Mouse (Mus musculus): ENCODE measurements around the gene Mycbpap. TPM values are rescaled to one million over a fixed set of nuclear protein-coding genes. Genes with fewer than 3 reads are reported as not detected.

Mycbpap gene
- polyA plus RNA-seq, 1 experiment from 2014 or later, result 2.2 TPM

- H3K4me1 ChIP-seq, result peaks cover 50% of the 10 kb centered on the region
These were observed 45.8 kb downstream of the Mycbpap start for GRCm38 (mm10) chr11:94475722-94476121.

GRCm38 (mm10) chr11:94474544-94474910, 47.0 kb downstream of the Mycbpap start:
- Histone ChIP-seq H3K4me1 (peaks cover 62% of the 10 kb centered on the region), H3K27me3 (peaks cover 54% of the 10 kb centered on the region), H3K4me3 (peak overlapping the region; percentile 68), H3K9me3 (replicated peaks) (no peaks in the 10 kb centered on the region), H3K27ac (no peak overlapping the region), H3K36me3 (ENCODE audit: poor library complexity, severe bottlenecking) (no peaks in the 10 kb centered on the region), H3K4me2 (peak overlapping the region; percentile 99), H3K9ac (no peak overlapping the region)
- ATAC-seq, result no peak
- WGBS, result 3% methylated on average over 11 of the region's 11 CpGs

More at GRCm38 (mm10) chr11:94475722-94476121, 45.8 kb downstream of the Mycbpap start:
- H3K27ac ChIP-seq, result no peak overlapping the region
- no peaks in the 10 kb centered on the region for H3K36me3 ChIP-seq (ENCODE audit: poor library complexity, severe bottlenecking)
- peak overlapping the region; percentile 41; the same call in 1 of the 2 replicates for H3K9ac ChIP-seq
- H3K4me2 ChIP-seq, result peak overlapping the region; percentile 25; the same call in 1 of the 2 replicates
- no peak for ATAC-seq
- H3K27me3 ChIP-seq, result peaks cover 51% of the 10 kb centered on the region
- H3K4me3 ChIP-seq, result no peak overlapping the region
- WGBS, result 14% methylated on average over 11 of the region's 11 CpGs
- no peaks in the 10 kb centered on the region for H3K9me3 ChIP-seq (replicated peaks)

- H3K9ac ChIP-seq, result peak within 1 kb of the TSS; percentile 86
- H3K4me1 ChIP-seq, result peaks cover 68% of the 10 kb centered on the region
- peak within 1 kb of the TSS; percentile 99 for H3K4me2 ChIP-seq
- H3K27ac ChIP-seq, result peak within 1 kb of the TSS; percentile 59
- H3K9me3 ChIP-seq (replicated peaks), result no peaks in the 10 kb centered on the region
- ATAC-seq, result peak; percentile 92
- H3K4me3 ChIP-seq, result peak within 1 kb of the TSS; percentile 68
- under 1% methylated on average over 28 of the region's 71 CpGs for WGBS
- peaks cover 51% of the 10 kb centered on the region for H3K27me3 ChIP-seq
- H3K36me3 ChIP-seq (ENCODE audit: poor library complexity, severe bottlenecking), result no peaks in the 10 kb centered on the region
These were observed 47.6 kb downstream of the Mycbpap start, which contains the start of gene Cacna1g for GRCm38 (mm10) chr11:94473707-94474543. Gene Cacna1g, minus strand, starts transcription at chr11:94474198.

GRCm38 (mm10) chr11:94472916-94473706, 48.4 kb downstream of the Mycbpap start:
- no peak for ATAC-seq
- Histone ChIP-seq H3K9ac (peak overlapping the region; percentile 86), H3K4me2 (peak overlapping the region; percentile 99), H3K4me3 (peak overlapping the region; percentile 68), H3K9me3 (replicated peaks) (no peaks in the 10 kb centered on the region), H3K27me3 (peaks cover 50% of the 10 kb centered on the region), H3K4me1 (peaks cover 76% of the 10 kb centered on the region), H3K36me3 (ENCODE audit: poor library complexity, severe bottlenecking) (no peaks in the 10 kb centered on the region), H3K27ac (peak overlapping the region; percentile 59)
- WGBS, result under 1% methylated on average over 45 of the region's 52 CpGs

- Histone ChIP-seq H3K27ac (peak overlapping the region; percentile 15; the same call in 1 of the 2 replicates), H3K4me3 (peak overlapping the region; percentile 68), H3K4me1 (peaks cover 80% of the 10 kb centered on the region), H3K27me3 (peaks cover 46% of the 10 kb centered on the region), H3K4me2 (peak overlapping the region; percentile 99), H3K36me3 (ENCODE audit: poor library complexity, severe bottlenecking) (no peaks in the 10 kb centered on the region), H3K9me3 (replicated peaks) (no peaks in the 10 kb centered on the region), H3K9ac (peak overlapping the region; percentile 86)
- WGBS, result under 1% methylated on average over 15 of the region's 15 CpGs
- no peak for ATAC-seq
These were observed 49.0 kb downstream of the Mycbpap start for GRCm38 (mm10) chr11:94472585-94472915.

GRCm38 (mm10) chr11:94471740-94472584, 49.6 kb downstream of the Mycbpap start:
- H3K9ac ChIP-seq, result peak overlapping the region; percentile 86
- H3K4me2 ChIP-seq, result peak overlapping the region; percentile 99
- no peaks in the 10 kb centered on the region for H3K9me3 ChIP-seq (replicated peaks)
- peaks cover 40% of the 10 kb centered on the region for H3K27me3 ChIP-seq
- H3K4me1 ChIP-seq, result peaks cover 81% of the 10 kb centered on the region
- WGBS, result 7% methylated on average over 17 of the region's 17 CpGs
- H3K4me3 ChIP-seq, result peak overlapping the region; percentile 68
- no peak for ATAC-seq
- H3K36me3 ChIP-seq (ENCODE audit: poor library complexity, severe bottlenecking), result no peaks in the 10 kb centered on the region
- H3K27ac ChIP-seq, result peak overlapping the region; percentile 37; the same call in 1 of the 2 replicates

- Histone ChIP-seq H3K27me3 (peaks cover 26% of the 10 kb centered on the region), H3K9ac (no peak overlapping the region), H3K4me3 (no peak overlapping the region), H3K9me3 (replicated peaks) (no peaks in the 10 kb centered on the region), H3K27ac (peak overlapping the region; percentile 95), H3K36me3 (ENCODE audit: poor library complexity, severe bottlenecking) (no peaks in the 10 kb centered on the region), H3K4me2 (peak overlapping the region; percentile 99), H3K4me1 (peaks cover 78% of the 10 kb centered on the region)
- no peak for ATAC-seq
- WGBS, result 44% methylated on average over 6 of the region's 7 CpGs
These were observed 51.2 kb downstream of the Mycbpap start for GRCm38 (mm10) chr11:94470391-94470790.

- Histone ChIP-seq H3K4me2 (peak overlapping the region; percentile 99), H3K4me1 (peaks cover 78% of the 10 kb centered on the region), H3K27ac (peak overlapping the region; percentile 95), H3K4me3 (no peak overlapping the region), H3K9me3 (replicated peaks) (no peaks in the 10 kb centered on the region), H3K27me3 (peaks cover 16% of the 10 kb centered on the region), H3K9ac (peak overlapping the region; percentile 40), H3K36me3 (ENCODE audit: poor library complexity, severe bottlenecking) (no peaks in the 10 kb centered on the region)
- ATAC-seq, result peak; percentile 1; the same call in 1 of the 2 replicates
- 16% methylated on average over 8 of the region's 9 CpGs for WGBS
These were observed 52.1 kb downstream of the Mycbpap start for GRCm38 (mm10) chr11:94469136-94470064.

- Histone ChIP-seq H3K9ac (no peak overlapping the region), H3K9me3 (replicated peaks) (no peaks in the 10 kb centered on the region), H3K27me3 (peaks cover 15% of the 10 kb centered on the region), H3K27ac (peak overlapping the region; percentile 95), H3K4me3 (no peak overlapping the region), H3K4me2 (peak overlapping the region; percentile 99), H3K4me1 (peaks cover 81% of the 10 kb centered on the region), H3K36me3 (ENCODE audit: poor library complexity, severe bottlenecking) (no peaks in the 10 kb centered on the region)
- WGBS, result 7% methylated on average over 4 of the region's 4 CpGs
- ATAC-seq, result peak; percentile 90
These were observed 52.9 kb downstream of the Mycbpap start for GRCm38 (mm10) chr11:94468582-94469064.

GRCm38 (mm10) chr11:94466333-94466855, 55.1 kb downstream of the Mycbpap start:
- H3K9ac ChIP-seq, result no peak overlapping the region
- H3K36me3 ChIP-seq (ENCODE audit: poor library complexity, severe bottlenecking), result peaks cover 9% of the 10 kb centered on the region
- H3K4me3 ChIP-seq, result no peak overlapping the region
- 86% methylated on average over 17 of the region's 17 CpGs for WGBS
- H3K9me3 ChIP-seq (replicated peaks), result no peaks in the 10 kb centered on the region
- peaks cover 58% of the 10 kb centered on the region for H3K4me1 ChIP-seq
- no peak overlapping the region for H3K27ac ChIP-seq
- no peak for ATAC-seq
- H3K27me3 ChIP-seq, result peaks cover 2% of the 10 kb centered on the region; the same call in 1 of the 2 replicates
- H3K4me2 ChIP-seq, result no peak overlapping the region
